Mouse (Mus musculus) G1E (cell line): ENCODE measurements around the gene Spata32.

Experiments used
- CTCF ChIP-seq: IDR thresholded peaks from 2 replicates; pipeline ENCODE4 v1.5.1; 2012; ENCODE audit warnings: low read depth, low read length, inconsistent platforms, mixed read lengths
- GATA1 ChIP-seq: IDR thresholded peaks from 2 replicates; pipeline ENCODE4 v1.6.1; 2012; ENCODE audit warnings: borderline replicate concordance, low read length, inconsistent platforms, mixed read lengths
- GATA2 ChIP-seq: IDR thresholded peaks from 2 replicates; pipeline ENCODE4 v1.6.1; 2012; ENCODE audit warnings: low read depth, low read length, inconsistent platforms, borderline replicate concordance

GRCm38 (mm10) chr11:103201664-103202063 lies 16.6 kb downstream of the Spata32 start:
- TF ChIP-seq CTCF: no peak
- no peak for TF ChIP-seq GATA1
- TF ChIP-seq GATA2: no peak
